Mouse (Mus musculus) heart, adult 10 weeks (tissue): Measurements from ENCODE around the gene Gm16253. TPM values are rescaled to one million over a fixed set of nuclear protein-coding genes. Genes with fewer than 3 reads are reported as not detected.

ENCODE experiments used
- polyA plus RNA-seq: library from polyadenylated mRNA; stranded (reverse); fragments of 350-450 nt; fragmentation: Illumina TruSeq; extraction: RNeasy Lipid Tissue Mini Kit (QIAGEN cat#74804); gene quantifications from one replicate; pipeline ENCODE4 v1.2.3, GENCODE M21; 2014; ENCODE audit warnings: low read depth, low replicate concordance

Gene Gm16253
- 2.6 TPM for polyA plus RNA-seq

DNA sequence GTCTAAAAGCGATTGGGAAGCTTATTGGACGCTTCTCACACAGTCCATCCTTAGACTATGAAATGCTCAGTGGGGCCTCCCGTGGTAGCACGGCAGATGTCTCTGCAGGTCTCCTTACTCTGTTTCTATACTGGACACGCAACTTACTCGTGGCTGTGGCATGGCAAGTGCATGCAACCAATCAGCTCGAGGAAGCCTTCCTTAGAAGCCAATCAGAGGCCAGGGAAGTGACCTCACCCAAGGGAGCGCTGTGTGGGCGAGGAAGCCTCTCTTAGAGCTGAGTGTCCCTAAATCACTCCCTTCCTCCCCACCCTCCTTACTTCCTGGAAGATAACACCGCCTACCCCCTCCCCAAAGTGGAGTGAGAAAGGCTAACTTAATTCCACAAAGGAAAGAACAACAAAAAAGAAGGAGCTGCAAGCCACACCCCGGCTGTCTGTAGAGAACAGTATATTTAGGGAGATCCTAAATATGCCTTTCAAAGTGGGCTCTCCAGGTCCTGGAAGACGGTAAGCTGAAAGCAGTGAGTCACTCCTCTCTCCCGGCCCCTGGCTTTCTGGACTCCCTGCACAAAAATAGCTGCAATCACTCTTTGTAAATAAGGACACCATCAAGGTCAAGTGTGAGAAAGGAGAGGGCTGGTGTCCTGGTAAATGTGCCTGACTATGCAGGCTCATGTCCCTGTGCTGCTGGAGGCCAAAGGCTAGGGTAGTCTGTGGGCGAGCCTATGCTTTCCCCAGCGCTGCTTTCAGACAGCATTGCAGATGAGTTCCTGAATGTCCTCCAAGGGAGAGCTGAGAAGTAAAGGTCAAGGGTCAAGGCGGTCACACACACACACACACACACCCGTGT lies at the start of gene Gm16253:
TSS of gene Gm16253 (plus strand) at position 295 of the 852 bp plus-strand sequence.

DNA sequence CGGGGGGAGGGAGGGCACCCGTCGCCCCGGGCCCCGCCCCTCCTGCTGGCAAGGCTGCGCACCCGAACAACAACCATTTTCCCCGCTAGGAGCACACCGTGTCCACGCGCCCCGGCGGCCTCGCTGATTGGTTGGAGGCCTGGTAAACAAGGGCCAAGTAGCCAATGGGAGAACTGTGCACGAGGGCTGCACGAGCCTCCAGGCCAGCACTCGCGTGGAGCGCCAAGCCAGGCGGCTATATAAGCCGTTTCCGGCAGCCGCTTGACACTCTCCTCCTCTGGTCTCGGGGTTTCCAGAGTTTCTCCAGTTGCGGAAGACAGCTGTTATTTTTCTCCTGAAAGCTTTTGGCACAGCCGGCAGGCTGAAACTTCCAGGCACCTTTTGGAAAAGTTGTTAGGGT lies 19.1 kb upstream of the Gm16253 start, which contains the start of gene Txnip:
TSS of gene Txnip (plus strand) at position 264 of the 400 bp plus-strand sequence.

DNA sequence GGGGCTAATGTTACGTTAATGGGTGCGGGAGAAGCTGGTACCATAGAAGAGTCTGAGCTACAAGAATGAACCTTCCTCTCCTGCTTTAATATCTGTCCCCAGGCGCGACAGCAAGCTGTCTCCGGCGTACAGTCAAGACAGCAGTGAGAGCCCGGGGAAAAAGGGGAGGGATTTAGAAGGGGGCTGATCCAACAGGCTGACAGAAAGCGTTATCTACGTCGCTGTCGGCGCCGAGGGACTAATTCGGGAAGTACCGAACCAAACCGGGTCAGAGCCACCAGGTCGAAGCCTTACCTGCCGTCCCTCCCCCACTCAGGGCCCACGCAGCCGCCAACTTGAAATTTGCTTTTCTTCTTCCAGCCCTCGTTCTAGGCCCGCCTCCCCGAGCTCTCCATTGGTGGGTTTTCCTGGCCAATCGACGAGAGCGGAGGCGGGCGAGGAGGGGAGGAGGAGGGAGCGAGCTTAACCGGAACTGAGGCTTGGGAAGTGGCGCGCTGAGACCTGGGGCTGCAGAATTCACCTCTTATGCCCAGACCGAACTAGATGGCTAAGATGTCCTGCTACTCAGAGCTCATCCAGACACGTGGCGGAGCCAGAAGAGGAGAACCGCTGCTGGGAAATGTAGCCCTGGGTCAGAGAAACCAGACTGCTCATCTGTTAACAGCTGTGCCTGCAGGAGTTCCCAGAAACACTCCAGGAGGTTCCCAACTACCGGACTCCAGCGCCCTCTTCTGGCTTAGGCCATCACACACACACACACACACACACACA lies 17.2 kb downstream of the Gm16253 start, which contains the start of gene Polr3gl:
TSS of gene Polr3gl (minus strand) at position 392 of the 771 bp plus-strand sequence.

DNA sequence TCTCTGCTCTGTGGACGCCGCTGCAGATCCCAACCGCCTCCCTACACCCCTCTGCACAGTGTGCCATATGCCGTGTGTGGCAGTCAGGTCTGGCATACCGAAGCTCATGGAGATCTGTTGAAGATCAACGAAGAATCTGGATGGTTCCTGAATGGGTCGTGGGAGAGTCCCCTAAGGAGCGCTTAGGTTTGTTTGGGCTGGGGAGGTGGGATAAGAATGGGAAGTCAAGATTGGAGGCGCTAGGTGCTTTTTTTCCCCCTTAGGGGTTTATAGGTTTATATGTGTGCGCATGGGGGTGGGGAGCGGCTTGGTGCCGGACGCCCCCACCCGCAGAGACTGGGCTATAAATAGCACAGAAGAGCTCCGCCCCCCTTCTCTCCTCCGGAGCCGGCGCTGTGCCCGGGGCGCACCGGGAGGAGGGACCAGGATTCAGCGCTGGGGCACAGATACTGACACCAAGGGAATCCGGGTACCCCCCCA lies 19.5 kb downstream of the Gm16253 start, which contains the start of gene Ankrd34a:
TSS of gene Ankrd34a (plus strand) at position 409 of the 480 bp plus-strand sequence.

DNA sequence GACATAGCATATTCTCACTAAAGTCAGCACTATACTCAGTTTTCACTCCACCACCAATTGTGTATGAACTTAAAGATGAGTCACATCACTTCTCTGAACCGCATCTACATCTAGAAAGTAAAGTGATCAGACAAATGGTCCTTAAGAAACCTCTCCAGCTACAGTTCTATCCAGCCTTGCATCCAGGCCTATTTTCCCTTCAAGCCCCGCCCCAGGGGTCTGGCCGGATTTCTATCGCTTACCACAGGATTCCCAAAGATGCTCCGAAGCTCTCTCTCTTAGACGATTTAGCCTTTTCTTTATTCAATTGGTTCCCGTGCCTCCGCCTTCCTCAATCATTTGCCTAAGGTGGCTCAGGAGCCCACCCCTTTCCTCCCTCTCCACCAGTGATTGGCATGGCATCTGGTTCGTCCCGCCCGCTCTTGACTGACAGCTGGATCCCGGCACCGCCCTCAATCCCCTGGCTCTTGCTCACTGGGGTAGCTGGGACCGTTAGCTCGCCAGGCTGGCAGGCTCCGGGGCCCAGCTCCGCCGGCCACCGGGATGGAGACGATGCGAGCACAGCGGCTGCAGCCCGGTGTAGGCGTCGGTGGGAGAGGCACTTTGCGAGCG lies 24.0 kb downstream of the Gm16253 start, which contains the start of gene Lix1l:
TSS of gene Lix1l (plus strand) at position 511 of the 612 bp plus-strand sequence.

DNA sequence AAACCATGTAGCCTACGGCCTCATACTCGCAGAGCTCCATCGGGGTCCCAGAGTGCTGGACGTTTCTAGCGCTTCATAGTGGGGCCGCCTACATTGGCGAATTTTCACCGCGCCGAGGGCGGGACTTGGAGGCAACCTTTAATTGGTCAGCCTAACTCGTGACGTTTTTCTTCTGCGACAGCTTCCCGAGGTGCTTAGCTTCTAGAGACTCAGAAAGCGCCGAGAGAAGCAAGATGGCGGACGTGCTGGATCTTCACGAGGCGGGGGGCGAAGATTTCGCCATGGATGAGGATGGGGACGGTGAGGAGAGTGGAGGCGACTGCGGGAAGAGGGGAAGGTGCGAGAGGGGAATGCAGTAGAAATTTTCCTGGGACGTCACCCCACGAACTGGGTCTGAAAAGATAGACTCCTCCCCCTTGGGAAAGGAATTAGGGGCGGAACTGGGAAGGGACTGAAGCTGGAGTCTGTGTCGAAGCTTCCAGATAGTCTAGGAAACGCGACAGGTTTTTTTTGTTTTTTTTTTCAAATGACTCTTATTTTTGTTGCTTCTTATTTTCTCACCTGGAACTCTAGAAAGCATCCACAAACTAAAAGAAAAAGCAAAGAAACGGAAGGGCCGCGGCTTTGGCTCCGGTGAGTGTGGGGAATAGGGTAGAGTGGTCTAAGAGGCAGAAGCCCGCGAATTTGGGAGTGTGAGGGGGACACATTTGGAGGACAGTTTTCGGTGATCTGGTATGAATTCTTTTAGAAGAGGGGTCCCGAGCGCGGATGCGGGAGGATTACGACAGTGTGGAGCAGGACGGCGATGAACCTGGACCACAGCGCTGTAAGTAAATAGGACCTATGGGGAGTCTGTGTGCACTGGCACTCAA lies 53.2 kb downstream of the Gm16253 start, which contains the start of gene Rbm8a:
TSS of gene Rbm8a (plus strand) at position 205 of the 872 bp plus-strand sequence.

Other genes with a start within 250 kb of the Gm16253 start
- gene BC107364, start 124.7 kb upstream of the Gm16253 start, polyA plus RNA-seq, result not detected
- gene Hfe2, start 51.8 kb upstream of the Gm16253 start, polyA plus RNA-seq, result 209 TPM
- gene Txnip, start 19.0 kb upstream of the Gm16253 start, polyA plus RNA-seq, result 516 TPM
- 56.2 TPM for gene Polr3gl, start 17.2 kb downstream of the Gm16253 start, polyA plus RNA-seq
- gene Ankrd34a, start 19.7 kb downstream of the Gm16253 start, polyA plus RNA-seq, result 1.2 TPM
- gene Lix1l, start 24.2 kb downstream of the Gm16253 start, polyA plus RNA-seq, result 31.8 TPM
- gene Rbm8a, start 52.9 kb downstream of the Gm16253 start, polyA plus RNA-seq, result 34.5 TPM
- 39.6 TPM for gene Pex11b, start 58.4 kb downstream of the Gm16253 start, polyA plus RNA-seq
- gene Gm42957, start 58.5 kb downstream of the Gm16253 start, polyA plus RNA-seq, result not detected
- 2.5 TPM for gene Itga10, start 68.6 kb downstream of the Gm16253 start, polyA plus RNA-seq
- gene Ankrd35, start 93.1 kb downstream of the Gm16253 start, polyA plus RNA-seq, result 1.1 TPM
- gene Pias3, start 119.4 kb downstream of the Gm16253 start, polyA plus RNA-seq, result 17.0 TPM
- 4.1 TPM for gene Nudt17, start 131.6 kb downstream of the Gm16253 start, polyA plus RNA-seq
- 23.6 TPM for gene Polr3c, start 150.6 kb downstream of the Gm16253 start, polyA plus RNA-seq
- gene Rnf115, start 150.7 kb downstream of the Gm16253 start, polyA plus RNA-seq, result 24.0 TPM